Mouse (Mus musculus): ENCODE measurements around the gene 7530416G11Rik. TPM values are rescaled to one million over a fixed set of nuclear protein-coding genes. Genes with fewer than 3 reads are reported as not detected.

Gene 7530416G11Rik
- total RNA-seq, 2 experiments from 2014 or later = not detected

DNA sequence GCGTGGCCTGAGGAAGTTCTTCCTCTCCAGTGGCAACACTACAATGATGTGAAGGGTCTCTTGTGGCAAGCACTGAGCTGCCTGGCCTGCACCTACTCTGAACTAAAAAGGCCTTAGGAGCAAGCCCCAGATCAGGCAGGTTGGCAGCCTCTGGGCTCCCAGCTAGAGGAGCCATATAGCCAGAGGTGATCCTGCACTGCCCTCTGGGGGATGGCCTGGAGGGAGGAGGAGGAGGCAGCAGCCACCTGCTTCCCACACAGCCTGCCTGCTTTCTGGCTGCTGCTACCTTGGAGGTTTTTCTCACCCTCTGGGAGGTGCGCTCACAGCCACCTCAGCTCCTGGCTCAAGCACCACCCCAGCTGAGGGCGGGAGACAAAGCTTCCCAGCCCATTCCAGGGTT lies 22.4 kb downstream of the 7530416G11Rik start:
- no peak for DNase-seq (ENCODE audit: low spot score in 2 of 2)

DNA sequence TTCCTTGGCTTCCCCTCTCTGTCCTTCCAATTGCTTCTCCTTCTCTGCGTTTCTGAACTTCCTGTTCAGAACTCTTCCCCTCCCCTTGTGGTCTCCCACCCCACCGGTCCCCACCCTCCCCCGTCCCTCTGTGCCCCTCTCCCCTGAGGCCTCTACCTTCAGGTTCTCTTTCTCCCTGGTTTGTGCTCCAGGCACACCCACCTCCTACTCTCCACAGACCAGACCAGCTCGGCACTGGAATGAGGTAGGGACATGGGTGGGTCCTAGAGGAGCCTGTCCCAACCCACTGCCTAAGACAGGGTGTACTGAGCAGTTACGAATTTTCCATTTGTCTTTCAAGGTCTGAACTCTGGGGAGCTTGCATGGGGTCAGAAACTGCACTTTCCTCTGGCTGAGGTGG lies 23.1 kb downstream of the 7530416G11Rik start:
- DNase-seq (ENCODE audit: low spot score in 2 of 2) = no peak

DNA sequence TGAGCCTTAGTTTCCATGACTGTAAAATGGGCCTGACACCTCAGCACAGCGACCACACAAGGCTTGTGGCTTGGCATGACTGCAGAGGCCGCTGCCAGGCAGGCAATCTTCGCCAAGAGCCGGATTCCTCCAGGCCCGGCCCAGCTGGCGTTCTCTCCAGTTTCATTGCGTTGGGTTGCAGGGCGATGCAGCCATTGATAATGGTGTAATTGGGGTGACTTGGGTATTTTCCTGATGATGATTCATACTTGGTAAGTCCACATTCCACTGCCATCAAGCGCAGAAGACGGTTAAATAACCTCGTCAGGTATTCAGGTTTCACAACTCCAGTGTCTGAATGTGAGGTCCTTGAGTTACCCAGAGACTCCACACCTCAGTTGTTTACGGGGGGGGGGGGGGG lies 23.7 kb downstream of the 7530416G11Rik start:
- DNase-seq (ENCODE audit: low spot score in 2 of 2) = no peak

DNA sequence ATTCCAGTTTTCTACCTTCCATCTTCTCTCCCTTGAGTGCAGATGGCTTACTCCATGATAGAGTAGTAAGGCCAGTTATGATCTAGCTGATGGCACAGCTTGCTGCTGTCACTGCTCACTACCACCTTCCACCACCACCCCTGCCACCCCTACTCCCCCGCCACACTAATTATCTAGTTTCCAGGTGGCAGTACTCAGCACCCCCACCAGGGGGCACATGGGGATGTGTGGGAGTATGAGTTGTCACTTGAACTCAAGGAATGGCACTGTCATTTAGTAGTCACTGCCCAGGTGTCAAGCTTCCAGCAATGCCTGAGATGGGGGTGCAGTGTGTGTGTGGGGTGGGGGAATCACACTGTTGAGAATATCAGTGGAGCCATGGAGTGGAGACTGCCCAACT lies 25.4 kb downstream of the 7530416G11Rik start:
- peak in 1 of 2 experiments; percentile 43 for DNase-seq (ENCODE audit: low spot score in 2 of 2)

DNA sequence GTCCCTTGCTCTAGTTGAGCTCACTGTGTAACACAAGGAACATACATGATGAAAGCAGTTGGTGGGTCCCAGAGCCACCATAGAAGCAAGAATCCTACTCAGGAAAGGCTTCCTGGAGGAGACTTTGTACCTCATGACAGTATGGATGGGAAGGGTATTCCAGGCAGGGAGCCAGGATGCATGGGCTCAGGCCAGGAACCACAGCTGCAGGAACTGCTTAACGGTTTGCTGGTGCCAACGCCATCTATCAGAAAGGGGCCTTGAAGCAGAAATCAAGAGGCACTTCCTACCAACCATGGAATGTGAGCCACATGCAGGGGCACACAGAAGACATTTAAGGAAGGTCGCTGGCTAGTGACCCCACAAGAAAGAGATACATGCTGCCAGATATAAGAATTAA lies 28.3 kb downstream of the 7530416G11Rik start:
- DNase-seq (ENCODE audit: low spot score in 2 of 2) = no peak

DNA sequence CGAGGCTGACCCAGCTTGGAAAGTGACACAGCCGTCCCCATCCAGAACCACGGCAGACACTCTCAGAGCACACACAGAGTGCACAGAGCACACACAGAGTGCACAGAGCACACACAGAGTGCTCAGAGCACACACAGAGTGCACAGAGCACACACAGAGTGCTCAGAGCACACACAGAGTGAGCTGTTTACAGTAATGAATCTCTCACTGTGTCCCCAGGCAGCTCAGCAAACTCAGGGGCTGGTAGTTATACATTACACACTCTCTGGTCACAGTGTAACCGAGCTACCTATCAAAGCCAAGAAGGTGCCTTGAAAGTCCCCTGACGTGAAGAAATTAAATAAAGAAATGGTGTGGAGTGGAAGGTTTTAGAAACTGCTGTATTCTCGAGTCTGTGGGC lies 33.6 kb downstream of the 7530416G11Rik start:
- DNase-seq (ENCODE audit: low spot score in 2 of 2) = no peak

DNA sequence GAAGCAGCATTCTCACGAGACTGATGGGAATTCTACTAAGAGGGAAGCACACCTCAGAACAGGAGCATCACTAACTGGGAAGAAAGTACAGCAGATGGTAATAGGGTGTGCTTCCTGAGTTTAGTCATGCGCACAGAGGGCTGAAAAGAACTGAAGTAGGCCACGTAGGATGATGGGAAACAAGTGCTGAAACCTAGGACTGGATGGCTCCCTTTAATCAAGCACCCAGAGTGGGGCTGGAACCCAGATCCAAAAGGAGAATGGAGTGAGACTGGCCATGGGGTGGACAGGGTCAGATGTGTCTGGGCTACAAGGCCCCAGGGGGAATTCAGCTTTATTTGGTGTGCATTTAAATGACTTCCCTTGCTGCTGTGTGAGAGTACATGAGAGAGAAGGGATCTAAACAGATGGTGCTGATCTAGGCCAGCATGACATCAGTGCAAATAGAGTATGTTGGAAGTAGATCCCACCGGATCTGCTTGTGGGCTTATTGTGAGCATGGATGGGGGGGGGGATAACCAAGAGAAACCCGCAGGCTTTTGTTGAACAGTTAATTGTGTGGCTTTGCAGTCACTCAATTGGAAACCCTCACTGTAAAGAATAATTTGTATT lies 36.5 kb downstream of the 7530416G11Rik start:
- DNase-seq (ENCODE audit: low spot score in 2 of 2) = no peak

DNA sequence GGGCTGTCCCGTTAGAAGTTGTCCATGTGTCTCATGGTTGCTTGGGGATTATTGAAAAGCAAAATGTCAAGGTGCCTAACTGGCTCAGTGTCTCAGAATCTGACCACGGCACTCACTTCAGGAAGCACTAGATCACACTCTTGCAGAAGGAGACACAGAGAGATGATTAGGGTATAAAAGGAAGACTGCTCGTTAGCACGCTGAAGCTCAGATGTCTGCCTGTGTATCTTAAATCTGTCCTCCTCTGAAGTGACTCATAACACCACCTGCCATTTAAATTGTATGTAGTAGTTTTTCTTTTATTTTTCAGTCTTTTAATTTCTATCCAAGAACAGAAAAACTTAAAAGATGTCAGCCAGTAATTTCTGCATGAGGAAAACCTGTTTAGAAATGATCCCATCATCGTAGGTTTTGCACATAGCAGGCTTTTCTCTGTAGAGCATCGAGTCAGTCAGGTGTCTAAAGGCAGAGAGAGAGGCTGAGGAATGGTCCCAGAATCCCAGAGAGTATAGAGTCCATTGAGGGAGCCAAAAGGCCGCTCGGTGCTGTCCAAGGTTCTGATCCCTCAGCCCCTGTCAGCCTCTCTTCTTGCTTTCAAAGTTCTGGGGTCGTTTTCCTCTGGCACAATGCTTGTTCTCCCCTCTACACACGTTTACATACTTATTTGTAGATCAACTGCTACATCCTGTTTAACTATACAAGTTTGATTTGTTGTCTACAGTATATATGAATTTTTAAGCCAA lies 38.0 kb downstream of the 7530416G11Rik start:
- no peak for DNase-seq (ENCODE audit: low spot score in 2 of 2)

DNA sequence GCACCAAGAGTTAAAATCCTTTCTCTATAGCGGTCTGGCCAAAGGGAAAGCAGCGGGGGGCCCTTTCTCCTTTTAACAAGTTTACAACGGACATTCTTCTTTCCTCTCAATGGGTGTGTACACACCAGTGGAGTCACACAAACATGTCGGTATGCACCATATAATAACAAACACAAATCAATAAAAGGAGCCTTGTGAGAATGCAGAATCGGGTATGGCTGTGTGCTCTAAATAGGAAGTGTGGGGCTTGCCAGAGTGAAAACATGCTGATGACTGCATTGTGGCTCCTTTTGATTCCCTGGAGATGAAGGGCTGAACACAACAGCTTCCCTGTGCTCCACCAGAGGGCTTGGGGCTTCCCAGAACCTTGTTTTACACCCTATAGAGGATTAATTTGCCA lies 38.8 kb downstream of the 7530416G11Rik start:
- DNase-seq (ENCODE audit: low spot score in 2 of 2) = no peak

DNA sequence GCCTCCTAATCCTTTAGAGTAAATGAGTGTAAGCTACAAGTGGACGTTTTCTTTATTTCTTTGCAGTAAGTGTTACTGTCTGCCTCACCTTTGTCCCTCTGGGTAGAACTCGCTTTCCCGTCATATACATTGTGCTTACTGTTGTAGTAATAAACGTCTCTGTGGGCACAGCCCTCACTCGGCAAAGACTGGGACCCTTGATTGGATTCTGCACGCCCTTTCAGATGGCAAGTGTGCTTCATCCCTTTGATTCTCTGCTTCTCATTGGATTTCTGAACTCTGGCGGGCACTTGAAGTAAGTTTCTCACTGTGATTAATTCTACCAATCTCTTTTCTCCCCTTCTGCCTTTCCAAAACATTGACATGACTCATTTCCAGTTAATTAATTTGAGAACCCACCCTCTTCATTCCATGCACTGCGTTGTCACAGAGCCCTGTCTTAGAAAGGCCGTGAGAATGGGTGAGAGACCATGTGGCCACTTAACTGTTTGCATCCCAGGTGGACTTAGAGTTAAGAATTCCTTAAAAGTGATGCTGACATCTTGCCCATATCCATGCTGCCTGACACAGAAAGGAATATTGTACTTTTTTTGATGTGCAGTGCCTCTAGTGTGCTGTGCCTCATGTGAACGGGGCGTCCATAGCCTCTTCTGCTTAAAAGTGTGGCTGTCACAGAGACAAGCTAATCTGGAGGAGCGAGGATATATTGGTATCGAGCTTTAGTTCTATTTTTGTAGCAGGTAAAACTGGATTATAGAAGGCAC lies 39.8 kb downstream of the 7530416G11Rik start:
- DNase-seq (ENCODE audit: low spot score in 2 of 2) = no peak

DNA sequence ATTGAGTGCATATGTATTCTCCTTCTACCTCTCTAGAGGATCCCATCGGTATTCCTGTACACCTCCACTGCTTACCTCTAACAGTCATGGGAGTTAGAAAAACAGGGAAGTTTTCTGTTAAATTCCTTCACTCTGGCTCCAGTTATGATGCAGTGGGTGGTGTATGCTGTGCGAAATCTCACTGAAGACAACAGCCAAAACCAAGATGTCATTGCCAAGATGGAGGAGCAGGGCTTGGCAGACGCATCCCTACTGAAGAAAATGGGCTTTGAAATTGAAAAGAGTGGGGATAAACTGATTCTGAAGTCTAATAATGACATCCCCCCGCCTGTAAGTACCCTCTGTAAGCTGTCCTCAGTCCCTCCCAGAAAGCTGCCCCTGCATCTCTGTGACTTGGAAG lies 40.9 kb downstream of the 7530416G11Rik start:
- peak; percentile 26 to 50 for DNase-seq (ENCODE audit: low spot score in 2 of 2)

DNA sequence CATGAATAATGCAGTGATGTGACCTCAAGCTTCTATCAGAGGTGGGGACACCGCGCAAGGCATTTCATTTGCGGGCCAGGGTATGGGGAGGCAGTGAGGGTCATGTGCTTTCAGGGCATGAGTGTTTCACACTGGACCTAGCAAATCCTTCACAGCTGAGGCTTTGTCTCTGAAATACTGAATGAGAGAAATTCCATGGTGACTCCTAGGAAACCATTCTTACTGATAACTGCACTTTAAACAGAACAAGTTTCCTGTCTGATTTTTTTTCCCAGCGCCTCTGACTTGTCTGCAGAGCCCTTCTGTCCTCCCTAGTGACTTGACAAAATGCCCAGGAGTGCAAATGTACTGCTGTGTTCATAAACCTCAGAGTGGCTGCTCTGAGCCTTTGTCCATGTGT lies 41.5 kb downstream of the 7530416G11Rik start:
- no peak for DNase-seq (ENCODE audit: low spot score in 2 of 2)

DNA sequence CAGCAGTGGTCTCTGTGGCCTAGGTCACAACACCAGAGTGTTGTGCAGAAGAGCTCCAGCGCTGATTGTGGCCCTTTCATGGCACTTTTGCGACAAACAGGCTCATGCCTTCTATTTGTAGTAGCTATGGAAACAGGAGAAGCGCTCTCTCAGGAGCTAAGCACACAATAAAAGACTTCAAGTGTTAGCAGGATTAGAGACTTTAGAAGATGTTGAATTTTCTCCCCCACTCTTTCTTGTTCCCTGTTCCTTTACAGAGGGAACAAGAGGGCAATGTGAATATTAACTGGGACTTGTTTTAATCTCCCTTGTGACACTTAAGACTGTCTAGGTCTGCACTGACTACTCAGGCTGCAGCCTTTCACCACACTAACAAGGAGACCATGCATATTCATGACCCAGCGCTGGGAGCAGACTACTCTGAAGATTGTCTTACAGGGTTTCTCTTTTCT lies 44.4 kb downstream of the 7530416G11Rik start:
- DNase-seq (ENCODE audit: low spot score in 2 of 2) = no peak

DNA sequence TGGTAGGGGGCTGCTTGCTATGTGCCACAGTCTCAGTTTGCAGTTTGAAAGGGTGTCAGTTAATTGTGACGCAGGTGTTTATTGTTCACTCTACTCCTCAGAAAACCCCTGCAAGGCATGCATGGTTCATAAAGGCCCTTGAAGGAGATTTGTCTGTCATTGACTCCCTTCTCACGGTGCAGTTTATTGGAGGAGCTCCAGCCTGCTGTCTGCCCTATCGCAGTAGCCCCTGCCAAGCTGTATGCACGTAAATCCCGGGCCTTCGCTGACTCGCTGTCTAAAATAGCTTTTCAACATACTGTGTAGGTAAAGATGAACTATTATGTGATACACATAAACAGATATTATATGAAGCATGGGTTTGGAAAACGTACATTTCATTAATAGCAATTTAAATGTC lies 45.2 kb downstream of the 7530416G11Rik start:
- no peak for DNase-seq (ENCODE audit: low spot score in 2 of 2)

DNA sequence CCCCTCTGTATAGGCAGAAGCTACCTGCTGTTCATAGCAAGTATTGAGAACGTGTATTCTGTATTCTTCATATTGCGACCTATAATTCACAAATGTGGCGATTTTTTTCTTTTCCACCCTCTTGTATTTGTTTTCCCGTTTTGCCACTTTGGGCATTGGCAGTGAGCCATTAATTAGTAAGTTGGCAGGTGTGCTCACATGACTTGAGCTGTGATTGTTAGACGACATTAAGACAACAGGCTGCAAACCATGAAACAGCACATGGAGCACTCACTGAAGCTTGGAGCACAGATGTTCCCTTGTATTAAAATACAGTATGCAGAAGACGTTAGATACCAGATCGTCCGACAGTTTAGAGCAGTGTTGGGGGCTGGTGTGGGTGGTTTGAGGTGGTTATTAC lies 46.1 kb downstream of the 7530416G11Rik start:
- DNase-seq (ENCODE audit: low spot score in 2 of 2) = no peak

DNA sequence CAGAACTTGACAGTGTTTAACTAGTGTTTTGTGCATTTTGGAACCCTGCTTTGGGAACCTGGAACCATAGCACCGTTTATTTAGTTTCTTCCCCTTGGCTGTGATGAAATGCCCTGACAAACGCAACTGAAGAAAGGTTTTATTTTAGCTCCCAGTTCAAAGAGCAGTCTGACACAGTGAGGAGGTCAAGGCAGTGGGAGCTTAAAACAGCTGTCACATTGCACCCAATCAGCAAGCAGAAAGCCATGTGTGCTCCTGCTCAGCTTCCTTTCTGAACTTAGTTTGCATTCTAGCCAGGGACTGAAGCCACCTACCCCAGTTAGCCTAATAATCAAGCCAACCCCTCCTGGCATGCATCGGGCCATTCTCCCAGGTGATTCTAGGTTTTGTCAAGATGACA lies 56.4 kb downstream of the 7530416G11Rik start:
- DNase-seq (ENCODE audit: low spot score in 2 of 2) = no peak

Other genes with a start within 250 kb of the 7530416G11Rik start
- gene Atxn10, start 167.0 kb downstream of the 7530416G11Rik start, total RNA-seq (2021) = 100 to 1,000 TPM; 267 to 276 TPM
- gene Wnt7b, start 79.2 kb upstream of the 7530416G11Rik start, total RNA-seq (2021) = 10 to 100 TPM; 32.9 to 37.5 TPM
- 1 to 10 TPM; 3.2 to 4.1 TPM for gene Ppara, start 231.8 kb upstream of the 7530416G11Rik start, total RNA-seq (2021)

Measured in left cerebral cortex, adult 18-20 months (tissue).